Mouse (Mus musculus) testis, adult 2 months (tissue): ENCODE measurements around the gene Zfp423. TPM values are rescaled to one million over a fixed set of nuclear protein-coding genes. Genes with fewer than 3 reads are reported as not detected.

Source experiments
- H3K27ac ChIP-seq: fragments of 200-500 bp; 2 replicates; pipeline ENCODE4 v1.5.1; 2012; ENCODE audit warnings: low read depth, low read length; ENCODE audit not compliant: control insufficient read depth, insufficient read depth
- H3K27me3 ChIP-seq: fragments of 200-500 bp; 2 replicates; pipeline ENCODE4 v1.6.1; 2012; ENCODE audit warnings: mild to moderate bottlenecking, low read length, moderate library complexity; ENCODE audit not compliant: control insufficient read depth, insufficient read depth
- H3K36me3 ChIP-seq: fragments of 200-500 bp; 2 replicates; pipeline ENCODE4 v1.6.1; 2012; ENCODE audit warnings: mild to moderate bottlenecking, low read length; ENCODE audit not compliant: control insufficient read depth, insufficient read depth
- H3K4me1 ChIP-seq: fragments of 200-500 bp; 2 replicates; pipeline ENCODE4 v1.6.1; 2012; ENCODE audit warnings: low read length; ENCODE audit not compliant: control insufficient read depth, insufficient read depth
- H3K4me3 ChIP-seq: fragments of 200-500 bp; 2 replicates; pipeline ENCODE4 v1.5.1; 2012; ENCODE audit warnings: low read depth, mild to moderate bottlenecking, low read length, moderate library complexity, mixed read lengths; ENCODE audit not compliant: control insufficient read depth
- CTCF ChIP-seq: fragments of 200-500 bp; IDR thresholded peaks from 2 replicates; pipeline ENCODE4 v1.5.1; 2012; ENCODE audit warnings: low read depth, mild to moderate bottlenecking, inconsistent platforms, low read length, moderate library complexity; ENCODE audit not compliant: control insufficient read depth, insufficient read depth, insufficient replicate concordance
- POLR2A ChIP-seq: fragments of 200-500 bp; IDR thresholded peaks from 2 replicates; pipeline ENCODE4 v1.6.1; 2012; ENCODE audit warnings: low read depth, mild to moderate bottlenecking, inconsistent platforms, low read length, moderate library complexity; ENCODE audit not compliant: control insufficient read depth
- polyA plus RNA-seq: library from polyadenylated mRNA; depleted of rRNA; stranded (reverse); fragments of >200 nt; gene quantifications from 2 replicates; pipeline ENCODE4 v1.2.3, GENCODE M21; 2012

Zfp423 gene
- polyA plus RNA-seq, 1 experiment = 7.2 TPM

GRCm38 (mm10) chr8:87933752-87934151 is 25.6 kb downstream of the Zfp423 start:
- H3K27ac ChIP-seq = no peak overlapping the region
- H3K36me3 ChIP-seq = no peaks in the 10 kb centered on the region
- peaks cover 9% of the 10 kb centered on the region for H3K4me1 ChIP-seq
- TF ChIP-seq POLR2A = no peak
- TF ChIP-seq CTCF = no peak
- H3K4me3 ChIP-seq = no peak overlapping the region
- no peaks in the 10 kb centered on the region for H3K27me3 ChIP-seq

GRCm38 (mm10) chr8:87928857-87929256 is 30.5 kb downstream of the Zfp423 start:
- Histone ChIP-seq H3K36me3 (no peaks in the 10 kb centered on the region), H3K27me3 (no peaks in the 10 kb centered on the region), H3K4me1 (no peaks in the 10 kb centered on the region; the same call in 1 of the 2 replicates), H3K4me3 (no peak overlapping the region), H3K27ac (no peak overlapping the region)
- TF ChIP-seq CTCF (no peak), POLR2A (no peak)

GRCm38 (mm10) chr8:87927034-87927830 is 32.2 kb downstream of the Zfp423 start:
- Histone ChIP-seq H3K27me3 (no peaks in the 10 kb centered on the region), H3K27ac (no peak overlapping the region), H3K4me1 (no peaks in the 10 kb centered on the region), H3K4me3 (no peak overlapping the region), H3K36me3 (no peaks in the 10 kb centered on the region)
- no peak for TF ChIP-seq CTCF
- TF ChIP-seq POLR2A = no peak

GRCm38 (mm10) chr8:87926098-87926890 is 33.1 kb downstream of the Zfp423 start:
- H3K4me3 ChIP-seq = no peak overlapping the region
- no peaks in the 10 kb centered on the region for H3K27me3 ChIP-seq
- no peak overlapping the region for H3K27ac ChIP-seq
- H3K36me3 ChIP-seq = no peaks in the 10 kb centered on the region
- no peaks in the 10 kb centered on the region for H3K4me1 ChIP-seq
- TF ChIP-seq POLR2A (no peak), CTCF (no peak)

GRCm38 (mm10) chr8:87922936-87923335 is 36.5 kb downstream of the Zfp423 start:
- Histone ChIP-seq H3K36me3 (no peaks in the 10 kb centered on the region), H3K27me3 (no peaks in the 10 kb centered on the region), H3K4me1 (no peaks in the 10 kb centered on the region), H3K27ac (no peak overlapping the region), H3K4me3 (no peak overlapping the region)
- TF ChIP-seq POLR2A (no peak), CTCF (no peak)

- Histone ChIP-seq H3K4me1 (no peaks in the 10 kb centered on the region), H3K36me3 (no peaks in the 10 kb centered on the region), H3K4me3 (no peak overlapping the region), H3K27ac (no peak overlapping the region), H3K27me3 (no peaks in the 10 kb centered on the region)
- TF ChIP-seq POLR2A = no peak
- TF ChIP-seq CTCF = no peak
Measured at GRCm38 (mm10) chr8:87922446-87922845, 36.9 kb downstream of the Zfp423 start.

GRCm38 (mm10) chr8:87918004-87918403 is 41.4 kb downstream of the Zfp423 start:
- Histone ChIP-seq H3K27me3 (no peaks in the 10 kb centered on the region), H3K4me3 (no peak overlapping the region), H3K27ac (no peak overlapping the region), H3K36me3 (no peaks in the 10 kb centered on the region), H3K4me1 (peaks cover 2% of the 10 kb centered on the region)
- TF ChIP-seq CTCF = no peak
- no peak for TF ChIP-seq POLR2A
